Mouse (Mus musculus) C2C12 (cell line): ENCODE results near the gene Ccdc36. TPM values are rescaled to one million over a fixed set of nuclear protein-coding genes. Genes with fewer than 3 reads are reported as not detected.

ENCODE experiments used
- H3K27me3 ChIP-seq: one replicate; pipeline ENCODE4 v1.6.1; 2011; ENCODE audit not compliant: control insufficient read depth, insufficient read depth, insufficient read length
- H3K36me3 ChIP-seq: one replicate; pipeline ENCODE4 v1.6.1; 2011; ENCODE audit not compliant: control insufficient read depth, insufficient read depth
- H3K4me3 ChIP-seq: one replicate; pipeline ENCODE4 v1.5.1; 2011; ENCODE audit warnings: mild to moderate bottlenecking, control low read depth; ENCODE audit not compliant: poor library complexity, insufficient read depth, severe bottlenecking
- H3K79me2 ChIP-seq: one replicate; pipeline ENCODE4 v1.6.1; 2011; ENCODE audit not compliant: control insufficient read depth, insufficient read depth
- H3K79me3 ChIP-seq: one replicate; pipeline ENCODE4 v1.6.1; 2011; ENCODE audit warnings: low read depth, control low read depth
- H3ac ChIP-seq: one replicate; pipeline ENCODE3; 2011; ENCODE audit warnings: low read depth; ENCODE audit not compliant: control insufficient read depth, insufficient read length
- CEBPB ChIP-seq: IDR thresholded peaks from one replicate; pipeline ENCODE4 v1.6.1; 2011; ENCODE audit warnings: low read depth, mild to moderate bottlenecking, control low read depth, moderate library complexity
- CTCF ChIP-seq: IDR thresholded peaks from one replicate; pipeline ENCODE4 v1.5.1; 2011; ENCODE audit not compliant: control insufficient read depth, insufficient read depth, insufficient read length
- FOSL1 ChIP-seq: IDR thresholded peaks from one replicate; pipeline ENCODE4 v1.8.0; 2011; ENCODE audit warnings: mild to moderate bottlenecking, low read length; ENCODE audit not compliant: poor library complexity, insufficient read depth, severe bottlenecking
- MAX ChIP-seq: IDR thresholded peaks from one replicate; pipeline ENCODE4 v1.6.1; 2011; ENCODE audit warnings: mild to moderate bottlenecking, control low read depth
- MYOD1 ChIP-seq: IDR thresholded peaks from one replicate; pipeline ENCODE4 v1.6.1; 2011; ENCODE audit warnings: low read depth; ENCODE audit not compliant: control insufficient read depth, insufficient read length
- MYOG ChIP-seq: IDR thresholded peaks from one replicate; pipeline ENCODE4 v1.6.1; 2011; ENCODE audit not compliant: control insufficient read depth, insufficient read length; ENCODE audit errors: extremely low read depth
- USF1 ChIP-seq: IDR thresholded peaks from one replicate; pipeline ENCODE4 v1.6.1; 2011; ENCODE audit warnings: low read depth, mild to moderate bottlenecking, control low read depth, moderate library complexity
- polyA plus RNA-seq: library from polyadenylated mRNA; unstranded; fragments of >200 nt; fragmentation: generic; extraction: Trizol; gene quantifications from one replicate; pipeline ENCODE4 v1.2.1, GENCODE M21; 2012; ENCODE audit warnings: missing spikeins

The Ccdc36 gene
- polyA plus RNA-seq, 1 experiment, result not detected

- H3K36me3 ChIP-seq, result peaks cover 78% of the 10 kb centered on the region
- H3K4me3 ChIP-seq, result no peak overlapping the region
- no peaks in the 10 kb centered on the region for H3K27me3 ChIP-seq
- TF ChIP-seq FOSL1 (no peak), CEBPB (no peak), USF1 (no peak), MAX (no peak), CTCF (no peak)
- no peaks in the 10 kb centered on the region for H3K79me3 ChIP-seq
- H3ac ChIP-seq, result no peak overlapping the region
- no peaks in the 10 kb centered on the region for H3K79me2 ChIP-seq
Observed at GRCm38 (mm10) chr9:108385006-108385405, 43.3 kb downstream of the Ccdc36 start.

GRCm38 (mm10) chr9:108381382-108381781, 46.9 kb downstream of the Ccdc36 start:
- H3K79me2 ChIP-seq, result no peaks in the 10 kb centered on the region
- H3ac ChIP-seq, result no peak overlapping the region
- no peaks in the 10 kb centered on the region for H3K27me3 ChIP-seq
- H3K79me3 ChIP-seq, result no peaks in the 10 kb centered on the region
- H3K4me3 ChIP-seq, result no peak overlapping the region
- H3K36me3 ChIP-seq, result peaks cover 68% of the 10 kb centered on the region
- TF ChIP-seq USF1 (no peak), MYOG (no peak), CEBPB (no peak), MAX (no peak), MYOD1 (no peak), CTCF (no peak), FOSL1 (no peak)

- H3ac ChIP-seq, result no peak overlapping the region
- H3K79me2 ChIP-seq, result no peaks in the 10 kb centered on the region
- TF ChIP-seq MYOD1, result no peak
- no peak for TF ChIP-seq CTCF
- no peak for TF ChIP-seq MAX
- TF ChIP-seq MYOG, result no peak
- TF ChIP-seq CEBPB, result no peak
- TF ChIP-seq FOSL1, result no peak
- TF ChIP-seq USF1, result no peak
- H3K79me3 ChIP-seq, result no peaks in the 10 kb centered on the region
- no peaks in the 10 kb centered on the region for H3K27me3 ChIP-seq
- H3K4me3 ChIP-seq, result no peak overlapping the region
- H3K36me3 ChIP-seq, result peaks cover 66% of the 10 kb centered on the region
Observed at GRCm38 (mm10) chr9:108379294-108379693, 49.0 kb downstream of the Ccdc36 start.

- Histone ChIP-seq H3K36me3 (peaks cover 65% of the 10 kb centered on the region), H3K27me3 (no peaks in the 10 kb centered on the region), H3K79me2 (no peaks in the 10 kb centered on the region), H3K4me3 (no peak overlapping the region), H3ac (no peak overlapping the region), H3K79me3 (no peaks in the 10 kb centered on the region)
- TF ChIP-seq MAX (no peak), MYOD1 (no peak), FOSL1 (no peak), MYOG (no peak), CEBPB (no peak), CTCF (no peak), USF1 (no peak)
Observed at GRCm38 (mm10) chr9:108378736-108379135, 49.5 kb downstream of the Ccdc36 start.

GRCm38 (mm10) chr9:108378234-108378633, 50.0 kb downstream of the Ccdc36 start:
- Histone ChIP-seq H3K36me3 (peaks cover 66% of the 10 kb centered on the region), H3K4me3 (no peak overlapping the region), H3ac (no peak overlapping the region), H3K27me3 (no peaks in the 10 kb centered on the region), H3K79me2 (no peaks in the 10 kb centered on the region), H3K79me3 (no peaks in the 10 kb centered on the region)
- no peak for TF ChIP-seq MYOD1
- no peak for TF ChIP-seq FOSL1
- TF ChIP-seq MAX, result no peak
- no peak for TF ChIP-seq USF1
- no peak for TF ChIP-seq MYOG
- no peak for TF ChIP-seq CEBPB
- TF ChIP-seq CTCF, result no peak

Other genes starting within 250 kb of the Ccdc36 start
- 0.85 TPM for gene Bsn, start 238.1 kb downstream of the Ccdc36 start, polyA plus RNA-seq
- 42.3 TPM for gene Dag1, start 164.5 kb downstream of the Ccdc36 start, polyA plus RNA-seq
- 24.6 TPM for gene Nicn1, start 138.1 kb downstream of the Ccdc36 start, polyA plus RNA-seq
- 0.71 TPM for gene Amt, start 131.6 kb downstream of the Ccdc36 start, polyA plus RNA-seq
- 300 TPM for gene Rhoa, start 122.4 kb downstream of the Ccdc36 start, polyA plus RNA-seq
- gene Tcta, start 122.3 kb downstream of the Ccdc36 start, polyA plus RNA-seq, result 13.7 TPM
- 667 TPM for gene Gpx1, start 89.6 kb downstream of the Ccdc36 start, polyA plus RNA-seq
- gene Usp4, start 80.6 kb downstream of the Ccdc36 start, polyA plus RNA-seq, result 82.3 TPM
- gene 1700102P08Rik, start 35.7 kb downstream of the Ccdc36 start, polyA plus RNA-seq, result 0.16 TPM
- not detected for gene BC048562, start 8.0 kb upstream of the Ccdc36 start, polyA plus RNA-seq
- 35.2 TPM for gene Ccdc71, start 32.0 kb upstream of the Ccdc36 start, polyA plus RNA-seq
- gene Klhdc8b, start 33.1 kb upstream of the Ccdc36 start, polyA plus RNA-seq, result 1.4 TPM
- 36.3 TPM for gene Lamb2, start 51.3 kb upstream of the Ccdc36 start, polyA plus RNA-seq
- gene Usp19, start 62.1 kb upstream of the Ccdc36 start, polyA plus RNA-seq, result 70.8 TPM
- gene Qars, start 79.2 kb upstream of the Ccdc36 start, polyA plus RNA-seq, result 203 TPM
- gene Qrich1, start 88.3 kb upstream of the Ccdc36 start, polyA plus RNA-seq, result 58.2 TPM
- gene Impdh2, start 131.8 kb upstream of the Ccdc36 start, polyA plus RNA-seq, result 332 TPM
- gene Ndufaf3, start 138.9 kb upstream of the Ccdc36 start, polyA plus RNA-seq, result 6.8 TPM
- gene Dalrd3, start 141.4 kb upstream of the Ccdc36 start, polyA plus RNA-seq, result 56.1 TPM
- 52.9 TPM for gene Wdr6, start 150.3 kb upstream of the Ccdc36 start, polyA plus RNA-seq
- gene P4htm, start 169.2 kb upstream of the Ccdc36 start, polyA plus RNA-seq, result 1.3 TPM
- 30.5 TPM for gene Arih2, start 220.9 kb upstream of the Ccdc36 start, polyA plus RNA-seq
- gene Slc25a20, start 233.6 kb upstream of the Ccdc36 start, polyA plus RNA-seq, result 20.6 TPM